Mouse (Mus musculus): ENCODE results near the gene Olfr1510. TPM values are rescaled to one million over a fixed set of nuclear protein-coding genes. Genes with fewer than 3 reads are reported as not detected.

The Olfr1510 gene
- polyA plus RNA-seq, 1 experiment from 2014 or later = not detected

Other genes with a start within 250 kb of the Olfr1510 start
- 74.6 TPM in 2 replicates for gene Supt16, start 217.0 kb downstream of the Olfr1510 start, polyA plus RNA-seq (2015; fragmentation: Nextera tagmentation; extraction: Ambion mirVana)
- 47.4 and 49.9 TPM in 2 replicates for gene Chd8, start 156.6 kb downstream of the Olfr1510 start, polyA plus RNA-seq (2015; fragmentation: Nextera tagmentation; extraction: Ambion mirVana)
- 41.9 TPM in 2 replicates for gene Tox4, start 135.2 kb downstream of the Olfr1510 start, polyA plus RNA-seq (2015; fragmentation: Nextera tagmentation; extraction: Ambion mirVana)
- 24.0 and 27.9 TPM in 2 replicates for gene Rab2b, start 134.8 kb downstream of the Olfr1510 start, polyA plus RNA-seq (2015; fragmentation: Nextera tagmentation; extraction: Ambion mirVana)
- gene Mettl3, start 109.2 kb downstream of the Olfr1510 start, polyA plus RNA-seq (2015; fragmentation: Nextera tagmentation; extraction: Ambion mirVana) = 51.4 and 52.9 TPM in 2 replicates
- 26.2 and 27.7 TPM in 2 replicates for gene Sall2, start 85.6 kb downstream of the Olfr1510 start, polyA plus RNA-seq (2015; fragmentation: Nextera tagmentation; extraction: Ambion mirVana)
- gene Olfr1513, start 58.0 kb downstream of the Olfr1510 start, polyA plus RNA-seq (2015; fragmentation: Nextera tagmentation; extraction: Ambion mirVana) = 0.19 TPM in 1 of 2 replicates, not detected in the other
- gene Olfr1512, start 35.2 kb downstream of the Olfr1510 start, polyA plus RNA-seq (2015; fragmentation: Nextera tagmentation; extraction: Ambion mirVana) = 0.14 TPM in 1 of 2 replicates, not detected in the other
- gene Olfr1511, start 17.0 kb downstream of the Olfr1510 start, polyA plus RNA-seq (2015; fragmentation: Nextera tagmentation; extraction: Ambion mirVana) = not detected in 2 replicates
- not detected in 2 replicates for gene Olfr1509, start 28.6 kb upstream of the Olfr1510 start, polyA plus RNA-seq (2015; fragmentation: Nextera tagmentation; extraction: Ambion mirVana)
- 0.10 TPM in 1 of 2 replicates, not detected in the other for gene Olfr1508, start 53.1 kb upstream of the Olfr1510 start, polyA plus RNA-seq (2015; fragmentation: Nextera tagmentation; extraction: Ambion mirVana)
- not detected in 2 replicates for gene Olfr1507, start 81.4 kb upstream of the Olfr1510 start, polyA plus RNA-seq (2015; fragmentation: Nextera tagmentation; extraction: Ambion mirVana)